Mouse (Mus musculus) liver, adult 2 months (tissue): ENCODE results near the gene Ccdc85c. TPM values are rescaled to one million over a fixed set of nuclear protein-coding genes. Genes with fewer than 3 reads are reported as not detected.

Source experiments
- DNase-seq: peaks from one replicate; pipeline ENCODE4 v3.0.0-alpha.2; 2011; ENCODE audit warnings: low read depth, low spot score; ENCODE audit errors: extremely low read depth
- H3K27ac ChIP-seq: fragments of 200-500 bp; replicated peaks from 2 replicates; pipeline ENCODE4 v1.5.1; 2012; ENCODE audit warnings: low read depth, mild to moderate bottlenecking, control low read depth, inconsistent platforms, low read length; ENCODE audit not compliant: insufficient read depth
- H3K27me3 ChIP-seq: fragments of 200-500 bp; 2 replicates; pipeline ENCODE4 v1.6.1; 2012; ENCODE audit warnings: mild to moderate bottlenecking, moderate library complexity, low read length, inconsistent platforms; ENCODE audit not compliant: control insufficient read depth, insufficient read depth
- H3K36me3 ChIP-seq: fragments of 200-500 bp; 2 replicates; pipeline ENCODE4 v1.6.1; 2012; ENCODE audit warnings: low read length, inconsistent platforms; ENCODE audit not compliant: control insufficient read depth, insufficient read depth
- H3K4me1 ChIP-seq: fragments of 200-500 bp; 2 replicates; pipeline ENCODE4 v1.6.1; 2011; ENCODE audit warnings: low read length; ENCODE audit not compliant: control insufficient read depth, insufficient read depth
- H3K4me3 ChIP-seq: fragments of 200-500 bp; 2 replicates; pipeline ENCODE4 v1.5.1; 2011; ENCODE audit warnings: low read depth, mild to moderate bottlenecking, control low read depth, low read length, moderate library complexity; ENCODE audit not compliant: insufficient read depth
- H3K79me2 ChIP-seq: fragments of 200-500 bp; 2 replicates; pipeline ENCODE4 v1.6.1; 2012; ENCODE audit warnings: inconsistent platforms, mild to moderate bottlenecking, low read length, moderate library complexity; ENCODE audit not compliant: control insufficient read depth, insufficient read depth
- H3K9ac ChIP-seq: fragments of 200-500 bp; 2 replicates; pipeline ENCODE4 v1.6.1; 2012; ENCODE audit warnings: low read depth, mild to moderate bottlenecking, control low read depth, inconsistent platforms, low read length
- CTCF ChIP-seq: fragments of 200-500 bp; IDR thresholded peaks from 2 replicates; pipeline ENCODE4 v1.5.1; 2011; ENCODE audit warnings: low read depth, low read length, control low read depth
- POLR2A ChIP-seq: fragments of 200-500 bp; IDR thresholded peaks from 2 replicates; pipeline ENCODE4 v1.6.1; 2011; ENCODE audit warnings: low read length, control low read depth; ENCODE audit not compliant: insufficient read depth; ENCODE audit errors: extremely low read depth
- WGBS: fragments of 180-500 bp; shearing (Covaris S2); methylation state at CpG from one replicate; pipeline ENCODE4 v1.1.7; 2018; 5-methylcytosine and 5-hydroxymethylcytosine counted together
- polyA plus RNA-seq: library from polyadenylated mRNA; depleted of rRNA; stranded (reverse); fragments of >200 nt; gene quantifications from 2 replicates; pipeline ENCODE4 v1.2.3, GENCODE M21; 2012
- total RNA-seq: library from RNA; depleted of rRNA; stranded (reverse); fragments of >200 nt; gene quantifications from 2 replicates; pipeline ENCODE4 v1.2.3, GENCODE M21; 2014

Gene Ccdc85c
- total and polyA plus RNA-seq, 2 experiments: 4.1 to 15.2 TPM

- H3K4me3 ChIP-seq: no peak overlapping the region
These were observed 34.8 kb upstream of the Ccdc85c start for GRCm38 (mm10) chr12:108310041-108310440.

GRCm38 (mm10) chr12:108309116-108309794, 34.0 kb upstream of the Ccdc85c start:
- no peak for DNase-seq
- no peak for TF ChIP-seq CTCF
- no peak for TF ChIP-seq POLR2A
- Histone ChIP-seq H3K27ac (no peak overlapping the region), H3K79me2 (no peaks in the 10 kb centered on the region), H3K9ac (no peak overlapping the region), H3K4me1 (peaks cover 10% of the 10 kb centered on the region), H3K27me3 (no peaks in the 10 kb centered on the region), H3K36me3 (no peaks in the 10 kb centered on the region), H3K4me3 (no peak overlapping the region)
- 61% methylated on average over 7 of the region's 8 CpGs for WGBS

More at GRCm38 (mm10) chr12:108310041-108310440, 34.8 kb upstream of the Ccdc85c start:
- no peak overlapping the region for H3K9ac ChIP-seq
- H3K4me1 ChIP-seq: peaks cover 10% of the 10 kb centered on the region
- TF ChIP-seq POLR2A: no peak
- TF ChIP-seq CTCF: no peak
- no peak overlapping the region for H3K27ac ChIP-seq
- 87% methylated on average over 4 of the region's 4 CpGs for WGBS
- DNase-seq: no peak
- H3K79me2 ChIP-seq: no peaks in the 10 kb centered on the region
- H3K27me3 ChIP-seq: no peaks in the 10 kb centered on the region
- H3K36me3 ChIP-seq: no peaks in the 10 kb centered on the region

GRCm38 (mm10) chr12:108308363-108308856, 33.2 kb upstream of the Ccdc85c start:
- no peak overlapping the region for H3K9ac ChIP-seq
- peaks cover 10% of the 10 kb centered on the region for H3K4me1 ChIP-seq
- no peak for DNase-seq
- no peak overlapping the region for H3K4me3 ChIP-seq
- TF ChIP-seq CTCF: no peak
- no peak for TF ChIP-seq POLR2A
- no peaks in the 10 kb centered on the region for H3K27me3 ChIP-seq
- H3K27ac ChIP-seq: no peak overlapping the region
- no peaks in the 10 kb centered on the region for H3K79me2 ChIP-seq
- H3K36me3 ChIP-seq: no peaks in the 10 kb centered on the region
- WGBS: 92% methylated on average over 16 of the region's 16 CpGs

- peaks cover 4% of the 10 kb centered on the region; the same call in 1 of the 2 replicates for H3K4me1 ChIP-seq
- 23% methylated on average over 14 of the region's 14 CpGs for WGBS
- no peaks in the 10 kb centered on the region for H3K79me2 ChIP-seq
- no peak overlapping the region for H3K9ac ChIP-seq
- DNase-seq: peak; percentile 38
- no peaks in the 10 kb centered on the region for H3K36me3 ChIP-seq
- no peak for TF ChIP-seq POLR2A
- TF ChIP-seq CTCF: peak; percentile 78
- no peak overlapping the region for H3K27ac ChIP-seq
- H3K4me3 ChIP-seq: no peak overlapping the region
- H3K27me3 ChIP-seq: no peaks in the 10 kb centered on the region
These were observed 32.3 kb upstream of the Ccdc85c start for GRCm38 (mm10) chr12:108307553-108307952.

- no peak within 1 kb of the TSS for H3K27ac ChIP-seq
- DNase-seq: peak; percentile 12
These were observed 30.9 kb upstream of the Ccdc85c start, which contains the start of gene Hhipl1 for GRCm38 (mm10) chr12:108305812-108306794. Gene Hhipl1, plus strand, starts transcription at chr12:108306270.

More at GRCm38 (mm10) chr12:108305812-108306794, 30.9 kb upstream of the Ccdc85c start, which contains the start of gene Hhipl1:
- no peaks in the 10 kb centered on the region for H3K36me3 ChIP-seq
- no peaks in the 10 kb centered on the region for H3K27me3 ChIP-seq
- H3K4me1 ChIP-seq: no peaks in the 10 kb centered on the region
- TF ChIP-seq CTCF: no peak
- no peak for TF ChIP-seq POLR2A
- WGBS: 4% methylated on average over 67 of the region's 67 CpGs
- H3K79me2 ChIP-seq: no peaks in the 10 kb centered on the region
- H3K4me3 ChIP-seq: peak within 1 kb of the TSS; percentile 63
- H3K9ac ChIP-seq: peak within 1 kb of the TSS; percentile 73
